Mouse (Mus musculus) stomach, postnatal 0 days (tissue): ENCODE results near the gene Pla2g4d.

Experiments
- CTCF ChIP-seq: IDR thresholded peaks from 2 replicates; pipeline ENCODE4 v1.5.1; 2016; ENCODE audit warnings: antibody characterized with exemption, low read depth, mild to moderate bottlenecking, moderate library complexity
- EP300 ChIP-seq: optimal IDR thresholded peaks from 2 replicates; pipeline ENCODE3; 2016; ENCODE audit warnings: antibody characterized with exemption

- TF ChIP-seq CTCF (peak; percentile 61), EP300 (no peak)
Observed at GRCm38 (mm10) chr2:120245421-120246016, 43.5 kb downstream of the Pla2g4d start.
